Mouse (Mus musculus) myocyte (in vitro differentiated cells): ENCODE data around the gene Grm8.

Source experiments
- CEBPB ChIP-seq: IDR thresholded peaks from 2 replicates; pipeline ENCODE4 v1.6.1; 2011; ENCODE audit warnings: mild to moderate bottlenecking, moderate library complexity; ENCODE audit not compliant: poor library complexity, insufficient read depth, severe bottlenecking
- E2F4 ChIP-seq: IDR thresholded peaks from one replicate; pipeline ENCODE4 v1.6.1; 2011; ENCODE audit warnings: mild to moderate bottlenecking, control low read depth, moderate library complexity; ENCODE audit not compliant: insufficient read depth
- MAX ChIP-seq: IDR thresholded peaks from one replicate; pipeline ENCODE4 v1.6.1; 2011; ENCODE audit warnings: low read depth, mild to moderate bottlenecking, control low read depth
- MYOD1 ChIP-seq, 3 experiments: IDR thresholded peaks; one replicate each; pipeline ENCODE4 v1.6.1; 2011; ENCODE audit warnings: control low read depth in 2 of 3, low read depth in 2 of 3, mild to moderate bottlenecking in 2 of 3, moderate library complexity in 1 of 3; ENCODE audit not compliant: insufficient read length in 2 of 3, control insufficient read depth in 1 of 3
- MYOG ChIP-seq, 3 experiments: IDR thresholded peaks; one replicate each; pipeline ENCODE4 v1.6.1; 2011; ENCODE audit warnings: control low read depth in 2 of 3, low read depth in 2 of 3, mild to moderate bottlenecking in 2 of 3; ENCODE audit not compliant: insufficient read length in 2 of 3, control insufficient read depth in 1 of 3, insufficient read depth in 1 of 3
- POLR2A ChIP-seq: IDR thresholded peaks from one replicate; pipeline ENCODE4 v1.6.1; 2011; ENCODE audit warnings: low read depth, mild to moderate bottlenecking, control low read depth, moderate library complexity; ENCODE audit not compliant: insufficient read length
- POLR2AphosphoS2 ChIP-seq: IDR thresholded peaks from one replicate; pipeline ENCODE4 v1.6.1; 2011; ENCODE audit warnings: low read depth, control low read depth; ENCODE audit not compliant: insufficient read length
- REST ChIP-seq: IDR thresholded peaks from one replicate; pipeline ENCODE4 v1.6.1; 2011; ENCODE audit warnings: mild to moderate bottlenecking, control low read depth, moderate library complexity; ENCODE audit not compliant: insufficient read depth, insufficient read length
- TCF12 ChIP-seq: IDR thresholded peaks from one replicate; pipeline ENCODE4 v1.6.1; 2011; ENCODE audit warnings: mild to moderate bottlenecking, control low read depth; ENCODE audit not compliant: poor library complexity, insufficient read depth, severe bottlenecking
- TCF3 ChIP-seq: IDR thresholded peaks from one replicate; pipeline ENCODE4 v1.6.1; 2011; ENCODE audit warnings: low read depth, control low read depth; ENCODE audit not compliant: insufficient read length
- USF1 ChIP-seq: IDR thresholded peaks from one replicate; pipeline ENCODE4 v1.6.1; 2011; ENCODE audit warnings: low read depth, mild to moderate bottlenecking, control low read depth, moderate library complexity

- TF ChIP-seq MYOD1 (IDR thresholded peaks at IDR 0.05; ENCODE audit: control insufficient read depth in 1 of 3, insufficient read length in 2 of 3, low read depth in 2 of 3) (no peak), POLR2A (no peak), POLR2AphosphoS2 (no peak), USF1 (no peak), MAX (no peak), MYOG (IDR thresholded peaks at IDR 0.05; ENCODE audit: control insufficient read depth in 1 of 3, insufficient read depth in 1 of 3, insufficient read length in 2 of 3, low read depth in 2 of 3) (no peak), TCF12 (no peak), CEBPB (no peak), TCF3 (no peak), E2F4 (no peak), REST (no peak)
Observed at GRCm38 (mm10) chr6:28100001-28100400, 35.0 kb downstream of the Grm8 start.
